Mouse (Mus musculus) forebrain, postnatal 0 days (tissue): ENCODE data around the gene Thra. TPM values are rescaled to one million over a fixed set of nuclear protein-coding genes. Genes with fewer than 3 reads are reported as not detected.

Experiments
- ATAC-seq: fragments of 200-750 bp; cut with Nextera tagmentation; 2 replicates; pipeline ENCODE4 v1.8.0; 2017; ENCODE audit warnings: mild to moderate bottlenecking, moderate library complexity
- DNase-seq: peaks from one replicate; pipeline ENCODE4 v3.0.0-alpha.2; 2015
- H3K27ac ChIP-seq: fragments of 300-500 bp; sonication (generic); 2 replicates; pipeline ENCODE4 v1.5.1; 2014; ENCODE audit warnings: low read depth, mild to moderate bottlenecking, antibody characterized with exemption, low read length, moderate library complexity, mixed read lengths
- H3K27me3 ChIP-seq: fragments of 300-500 bp; sonication (generic); 2 replicates; pipeline ENCODE4 v1.6.1; 2014; ENCODE audit warnings: mild to moderate bottlenecking, low read length, mixed read lengths; ENCODE audit not compliant: insufficient read depth
- H3K36me3 ChIP-seq: fragments of 300-500 bp; sonication (generic); 2 replicates; pipeline ENCODE4 v1.6.1; 2014; ENCODE audit warnings: mild to moderate bottlenecking, moderate library complexity; ENCODE audit not compliant: insufficient read depth
- H3K4me1 ChIP-seq: fragments of 300-500 bp; sonication (generic); 2 replicates; pipeline ENCODE4 v1.6.1; 2014; ENCODE audit warnings: antibody characterized with exemption; ENCODE audit not compliant: insufficient read depth
- H3K4me2 ChIP-seq: fragments of 300-500 bp; sonication (generic); 2 replicates; pipeline ENCODE4 v1.6.1; 2014; ENCODE audit warnings: low read depth, mild to moderate bottlenecking, moderate library complexity
- H3K4me3 ChIP-seq: fragments of 300-500 bp; sonication (generic); 2 replicates; pipeline ENCODE4 v1.5.1; 2014; ENCODE audit warnings: low read depth, low read length, mixed read lengths
- H3K9ac ChIP-seq: fragments of 300-500 bp; sonication (generic); 2 replicates; pipeline ENCODE4 v1.6.1; 2014; ENCODE audit warnings: mild to moderate bottlenecking
- H3K9me3 ChIP-seq: fragments of 300-500 bp; sonication (generic); 2 replicates; pipeline ENCODE4 v1.6.1; 2016; ENCODE audit warnings: low read length
- CTCF ChIP-seq: sonication (generic); IDR thresholded peaks from 2 replicates; pipeline ENCODE4 v1.5.1; 2016; ENCODE audit warnings: antibody characterized with exemption, control low read depth, low read depth
- WGBS: fragments of 180-500 bp; shearing (Covaris S2); extraction: QIAGEN DNeasy Blood & Tissue Kit; methylation state at CpG from one replicate; pipeline ENCODE4 v1.1.7; 2014; 5-methylcytosine and 5-hydroxymethylcytosine counted together
- polyA plus RNA-seq: library from polyadenylated mRNA; unstranded; fragments of >200 nt; fragmentation: Nextera tagmentation; extraction: Ambion mirVana; gene quantifications from 2 replicates; pipeline ENCODE4 v1.2.1, GENCODE M21; 2015
- total RNA-seq: library from RNA; depleted of rRNA; stranded (reverse); fragments of >200 nt; gene quantifications from 2 replicates; pipeline ENCODE4 v1.2.3, GENCODE M21; 2014

The Thra gene
- total and polyA plus RNA-seq, 2 experiments from 2014 or later, result 233 to 1,003 TPM

DNA sequence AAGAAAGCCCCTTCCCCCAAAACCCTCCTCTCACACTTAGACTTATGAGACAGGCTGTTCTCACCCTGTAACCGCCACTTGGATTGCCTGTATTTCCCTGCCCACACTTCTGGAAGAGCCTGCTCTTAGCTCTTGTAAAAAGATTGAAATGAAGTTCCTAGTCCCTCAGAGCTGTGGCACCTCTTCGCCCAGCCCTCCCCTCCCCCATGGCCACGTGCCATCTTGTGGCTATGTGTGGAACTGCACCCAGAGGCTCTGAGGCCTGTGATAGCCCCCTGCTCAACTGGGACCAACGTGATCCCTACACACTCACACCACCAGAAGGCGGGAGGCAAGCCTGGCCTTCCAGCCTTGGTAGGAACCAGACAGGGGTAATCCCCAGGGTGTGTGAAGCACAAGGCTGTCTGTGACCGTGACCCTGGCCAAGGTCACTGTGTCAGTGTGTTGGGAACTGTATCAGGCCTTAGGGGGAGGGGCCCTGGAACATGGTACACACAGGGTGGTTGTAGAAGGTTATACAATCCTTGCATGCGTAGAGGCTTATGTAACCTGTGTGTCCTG is 14.3 kb downstream of the Thra start:
- peak; percentile 99 for TF ChIP-seq CTCF
- H3K27ac ChIP-seq, result peak overlapping the region; percentile 45
- H3K4me2 ChIP-seq, result no peak overlapping the region
- H3K9me3 ChIP-seq, result no peaks in the 10 kb centered on the region
- ATAC-seq, result peak; percentile 60
- peak; percentile 89 for DNase-seq
- H3K36me3 ChIP-seq, result peaks cover 55% of the 10 kb centered on the region
- no peaks in the 10 kb centered on the region for H3K27me3 ChIP-seq
- H3K4me1 ChIP-seq, result peaks cover 16% of the 10 kb centered on the region
- H3K9ac ChIP-seq, result no peak overlapping the region
- H3K4me3 ChIP-seq, result no peak overlapping the region
- 20% methylated on average over 7 of the region's 7 CpGs for WGBS

- Histone ChIP-seq H3K9ac (no peak overlapping the region), H3K4me1 (peaks cover 5% of the 10 kb centered on the region; the same call in 1 of the 2 replicates), H3K27ac (no peak overlapping the region), H3K36me3 (peaks cover 64% of the 10 kb centered on the region), H3K4me3 (no peak overlapping the region), H3K9me3 (no peaks in the 10 kb centered on the region), H3K4me2 (no peak overlapping the region), H3K27me3 (no peaks in the 10 kb centered on the region)
- ATAC-seq, result no peak
- WGBS, result 90% methylated on average over 6 of the region's 6 CpGs
- TF ChIP-seq CTCF, result no peak
- no peak for DNase-seq
These were observed 15.4 kb downstream of the Thra start for GRCm38 (mm10) chr11:98755726-98756380.

GRCm38 (mm10) chr11:98756711-98757110 is 16.3 kb downstream of the Thra start:
- Histone ChIP-seq H3K36me3 (peaks cover 70% of the 10 kb centered on the region), H3K9ac (no peak overlapping the region), H3K4me3 (no peak overlapping the region), H3K27ac (no peak overlapping the region), H3K4me2 (no peak overlapping the region), H3K4me1 (no peaks in the 10 kb centered on the region; the same call in 1 of the 2 replicates), H3K9me3 (no peaks in the 10 kb centered on the region), H3K27me3 (no peaks in the 10 kb centered on the region)
- DNase-seq (no peak), ATAC-seq (no peak)
- no peak for TF ChIP-seq CTCF
- 86% methylated on average over 12 of the region's 12 CpGs for WGBS

GRCm38 (mm10) chr11:98761939-98762338 is 21.5 kb downstream of the Thra start:
- ATAC-seq (no peak), DNase-seq (no peak)
- Histone ChIP-seq H3K27ac (no peak overlapping the region), H3K27me3 (no peaks in the 10 kb centered on the region), H3K4me1 (0 out of 2 replicates have a peak, but pooled peaks cover 5% of the 10 kb centered on the region), H3K9ac (no peak overlapping the region), H3K4me3 (no peak overlapping the region), H3K9me3 (no peaks in the 10 kb centered on the region), H3K36me3 (peaks cover 82% of the 10 kb centered on the region), H3K4me2 (no peak overlapping the region)
- WGBS, result 90% methylated on average over 4 of the region's 4 CpGs
- TF ChIP-seq CTCF, result no peak

GRCm38 (mm10) chr11:98762756-98763501 is 22.5 kb downstream of the Thra start:
- H3K27me3 ChIP-seq, result no peaks in the 10 kb centered on the region
- DNase-seq (no peak), ATAC-seq (no peak)
- no peak overlapping the region for H3K4me2 ChIP-seq
- no peak overlapping the region for H3K4me3 ChIP-seq
- H3K36me3 ChIP-seq, result peaks cover 72% of the 10 kb centered on the region
- WGBS, result 57% methylated on average over 17 of the region's 17 CpGs
- 0 out of 2 replicates have a peak, but pooled peaks cover 5% of the 10 kb centered on the region for H3K4me1 ChIP-seq
- no peaks in the 10 kb centered on the region for H3K9me3 ChIP-seq
- no peak overlapping the region for H3K9ac ChIP-seq
- no peak overlapping the region for H3K27ac ChIP-seq
- TF ChIP-seq CTCF, result peak; percentile 62

- WGBS, result 89% methylated on average over 8 of the region's 8 CpGs
- ATAC-seq (no peak), DNase-seq (no peak)
- H3K4me2 ChIP-seq, result no peak overlapping the region
- no peak overlapping the region for H3K27ac ChIP-seq
- H3K9me3 ChIP-seq, result no peaks in the 10 kb centered on the region
- no peak for TF ChIP-seq CTCF
- no peak overlapping the region for H3K9ac ChIP-seq
- H3K27me3 ChIP-seq, result no peaks in the 10 kb centered on the region
- 0 out of 2 replicates have a peak, but pooled peaks cover 5% of the 10 kb centered on the region for H3K4me1 ChIP-seq
- peaks cover 74% of the 10 kb centered on the region for H3K36me3 ChIP-seq
- H3K4me3 ChIP-seq, result no peak overlapping the region
These were observed 23.0 kb downstream of the Thra start for GRCm38 (mm10) chr11:98763502-98763861.

DNA sequence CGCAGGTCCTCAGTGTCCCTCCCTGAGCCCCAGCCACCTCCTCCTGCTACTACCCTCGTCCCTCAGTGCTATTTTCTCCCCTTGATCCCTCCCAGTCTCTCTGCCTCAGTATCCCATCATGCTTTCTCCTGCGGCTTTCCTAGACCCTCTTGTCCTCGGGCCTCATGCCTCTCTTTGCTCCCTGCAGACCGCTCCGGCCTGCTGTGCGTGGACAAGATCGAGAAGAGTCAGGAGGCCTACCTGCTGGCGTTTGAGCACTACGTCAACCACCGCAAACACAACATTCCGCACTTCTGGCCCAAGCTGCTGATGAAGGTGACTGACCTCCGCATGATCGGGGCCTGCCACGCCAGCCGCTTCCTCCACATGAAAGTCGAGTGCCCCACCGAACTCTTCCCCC is 23.7 kb downstream of the Thra start:
- Histone ChIP-seq H3K4me2 (no peak overlapping the region), H3K4me3 (no peak overlapping the region), H3K27ac (no peak overlapping the region), H3K36me3 (peaks cover 75% of the 10 kb centered on the region), H3K4me1 (0 out of 2 replicates have a peak, but pooled peaks cover 5% of the 10 kb centered on the region), H3K9ac (no peak overlapping the region), H3K9me3 (no peaks in the 10 kb centered on the region), H3K27me3 (no peaks in the 10 kb centered on the region)
- 86% methylated on average over 18 of the region's 18 CpGs for WGBS
- TF ChIP-seq CTCF, result no peak
- ATAC-seq (no peak), DNase-seq (no peak)
